Mouse (Mus musculus): ENCODE results near the gene Lefty1. TPM values are rescaled to one million over a fixed set of nuclear protein-coding genes. Genes with fewer than 3 reads are reported as not detected.

Gene Lefty1
- total RNA-seq, 2 experiments from 2014 or later, result 0.25 TPM; not detected in 1

Other genes with a start within 250 kb of the Lefty1 start
- gene Mixl1, start 238.0 kb upstream of the Lefty1 start, total RNA-seq (2021), result not detected
- gene Acbd3, start 209.0 kb upstream of the Lefty1 start, total RNA-seq (2021), result 10 to 100 TPM; 10.5 to 11.4 TPM
- 100 to 1,000 TPM; 303 to 358 TPM for gene H3f3a, start 121.1 kb upstream of the Lefty1 start, total RNA-seq (2021)
- 1 to 10 TPM; 5.2 to 6.9 TPM for gene Sde2, start 83.9 kb upstream of the Lefty1 start, total RNA-seq (2021)
- gene Lefty2, start 41.9 kb upstream of the Lefty1 start, total RNA-seq (2021), result not detected
- 10 to 100 TPM; 10.9 to 12.7 TPM for gene Pycr2, start 30.7 kb upstream of the Lefty1 start, total RNA-seq (2021)
- gene Tmem63a, start 7.3 kb downstream of the Lefty1 start, total RNA-seq (2021), result 10 to 100 TPM; 12.4 to 13.3 TPM
- 10 to 100 TPM; 10.9 to 16.6 TPM for gene Ephx1, start 85.9 kb downstream of the Lefty1 start, total RNA-seq (2021)
- gene 9130409I23Rik, start 116.2 kb downstream of the Lefty1 start, total RNA-seq (2021), result not detected
- gene Nvl, start 209.2 kb downstream of the Lefty1 start, total RNA-seq (2021), result 1 to 10 TPM; 7.3 to 7.8 TPM
- gene Cnih4, start 209.7 kb downstream of the Lefty1 start, total RNA-seq (2021), result 10 to 100 TPM; 32.2 to 32.7 TPM

Measured in gastrocnemius, postnatal 36 days (tissue).